Mouse (Mus musculus) liver, embryonic 14.5 days (tissue): ENCODE measurements at regions not wholly inside any gene's neighbourhood (a gene's known extent, or its start where the extent isn't known, plus 50 kb on each side); places are given as distances from the start of the nearest gene placed in this dataset.
A peak's percentile ranks its signal among the peaks of the same experiment; 100 is the strongest.
"Not testable (repeated sequence)": the region's sequence is repeated elsewhere in the genome, so short reads cannot be mapped to it uniquely, and the experiment has no call there.

ENCODE experiments used
- ATAC-seq: fragments of 200-750 bp; cut with Nextera tagmentation; 2 replicates; pipeline ENCODE4 v1.8.0; 2017; ENCODE audit warnings: moderate number of reproducible peaks, mild to moderate bottlenecking, moderate library complexity; ENCODE audit not compliant: insufficient read depth
- DNase-seq, 3 experiments: peaks; one replicate each; pipeline ENCODE4 v3.0.0-alpha.2; 2012 to 2013; ENCODE audit warnings: low read depth in 3 of 3, low spot score in 3 of 3
- H3K27ac ChIP-seq: fragments of 300-500 bp; sonication (generic); 2 replicates; pipeline ENCODE4 v1.5.1; 2014; ENCODE audit warnings: moderate library complexity, mild to moderate bottlenecking, control low read depth, inconsistent platforms
- H3K27me3 ChIP-seq: fragments of 300-500 bp; sonication (generic); 2 replicates; pipeline ENCODE4 v1.6.1; 2014; ENCODE audit warnings: mild to moderate bottlenecking, low read length, moderate library complexity; ENCODE audit not compliant: control insufficient read depth, insufficient read depth
- H3K36me3 ChIP-seq: fragments of 300-500 bp; sonication (generic); replicated peaks from 2 replicates; pipeline ENCODE4 v1.6.1; 2014; ENCODE audit warnings: low read depth; ENCODE audit not compliant: control insufficient read depth, insufficient read depth
- H3K4me1 ChIP-seq, 2 experiments: fragments of 200-500 bp in 1 of 2; fragments of 300-500 bp in 1 of 2; sonication (generic) in 1 of 2; replicated peaks; 2 replicates each; pipeline ENCODE4 v1.6.1; 2012 to 2014; ENCODE audit warnings: antibody characterized with exemption in 1 of 2, inconsistent platforms in 1 of 2, low read length in 1 of 2; ENCODE audit not compliant: control insufficient read depth in 2 of 2, insufficient read depth in 2 of 2
- H3K4me2 ChIP-seq: fragments of 300-500 bp; sonication (generic); 2 replicates; pipeline ENCODE4 v1.6.1; 2014; ENCODE audit warnings: low read depth, mild to moderate bottlenecking, control low read depth, moderate library complexity
- H3K4me3 ChIP-seq, 2 experiments: fragments of 200-500 bp in 1 of 2; fragments of 300-500 bp in 1 of 2; sonication (generic) in 1 of 2; 2 replicates each; pipeline ENCODE4 v1.5.1; 2012 to 2014; ENCODE audit warnings: low read depth in 2 of 2, low read length in 2 of 2, mild to moderate bottlenecking in 2 of 2, control low read depth in 1 of 2, inconsistent platforms in 1 of 2, moderate library complexity in 1 of 2; ENCODE audit not compliant: insufficient read depth in 1 of 2
- H3K9ac ChIP-seq: fragments of 300-500 bp; sonication (generic); replicated peaks from 2 replicates; pipeline ENCODE4 v1.6.1; 2014; ENCODE audit warnings: mild to moderate bottlenecking, control low read depth, moderate library complexity
- H3K9me3 ChIP-seq: fragments of 300-500 bp; sonication (generic); 2 replicates; pipeline ENCODE4 v1.6.1; 2016; ENCODE audit warnings: low read length, mixed read lengths; ENCODE audit not compliant: control insufficient read depth
- CTCF ChIP-seq: IDR thresholded peaks from 2 replicates; pipeline ENCODE4 v1.5.1; 2016; ENCODE audit warnings: antibody characterized with exemption, low read depth, control low read depth
- EP300 ChIP-seq: IDR thresholded peaks from 2 replicates; pipeline ENCODE4 v1.6.1; 2016; ENCODE audit warnings: antibody characterized with exemption, low read depth
- WGBS: fragments of 180-500 bp; shearing (Covaris S2); extraction: QIAGEN DNeasy Blood & Tissue Kit; methylation state at CpG from one replicate; pipeline ENCODE4 v1.1.7; 2014; ENCODE audit not compliant: insufficient replicate concordance; 5-methylcytosine and 5-hydroxymethylcytosine counted together

DNA sequence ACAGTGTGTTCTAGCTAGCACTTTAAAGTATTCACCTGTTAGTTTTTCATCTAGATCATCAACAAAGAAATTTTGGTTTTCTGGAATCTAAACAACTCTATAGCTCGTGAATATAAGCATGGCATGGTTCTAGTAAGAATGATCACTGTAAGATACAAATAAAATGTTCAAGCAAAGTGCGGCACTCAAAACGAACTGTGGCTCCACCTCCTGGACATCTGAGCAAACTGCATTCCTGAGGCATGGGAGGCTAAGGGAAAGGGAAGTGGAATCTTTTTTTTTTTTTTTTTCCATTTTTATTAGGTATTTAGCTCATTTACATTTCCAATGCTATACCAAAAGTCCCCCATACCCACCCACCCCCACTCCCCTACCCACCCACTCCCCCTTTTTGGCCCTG lies 276.9 kb upstream of the Tacstd2 start:
- H3K9ac ChIP-seq, H3K4me3 ChIP-seq, ATAC-seq, H3K27ac ChIP-seq, H3K9me3 ChIP-seq, DNase-seq, H3K4me1 ChIP-seq, H3K4me2 ChIP-seq, H3K36me3 ChIP-seq, H3K27me3 ChIP-seq: not testable (repeated sequence)
- TF ChIP-seq CTCF: peak; percentile 54
- 9% methylated on average over 3 of the region's 3 CpGs for WGBS

- Histone ChIP-seq H3K9ac (no peak overlapping the region), H3K27me3 (no peaks in the 10 kb centered on the region)
- no peak for ATAC-seq
Measured at GRCm38 (mm10) chr6:67791393-67791792, 255.8 kb upstream of the Tacstd2 start.

DNA sequence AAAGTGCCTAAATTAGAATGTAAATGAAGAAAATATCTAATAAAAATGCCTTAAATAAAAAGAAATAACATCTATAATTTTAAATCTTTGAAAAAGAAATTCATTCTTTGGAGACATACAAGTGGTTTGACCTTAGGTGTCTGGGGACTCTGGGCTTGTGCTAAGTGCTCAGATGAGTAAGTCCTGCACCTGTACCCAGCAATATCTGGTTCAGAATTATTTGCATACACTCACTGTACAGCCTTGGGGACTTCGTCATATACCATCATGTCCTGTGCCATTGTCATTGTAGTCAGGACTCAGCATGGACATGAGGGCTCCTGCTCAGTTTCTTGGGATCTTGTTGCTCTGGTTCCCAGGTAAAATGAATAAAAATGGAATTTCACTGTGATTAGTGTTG lies 255.1 kb upstream of the Tacstd2 start:
- no peaks in the 10 kb centered on the region for H3K9me3 ChIP-seq
- H3K27me3 ChIP-seq: no peaks in the 10 kb centered on the region
- WGBS: 74% methylated on average over 1 of the region's 1 CpGs
- TF ChIP-seq EP300 (no peak), CTCF (no peak)
- ATAC-seq: no peak
- H3K4me3 ChIP-seq: no peak overlapping the region
- H3K4me2 ChIP-seq: no peak overlapping the region
- no peak overlapping the region for H3K9ac ChIP-seq
- DNase-seq: no peak
- H3K27ac ChIP-seq: no peak overlapping the region
- H3K36me3 ChIP-seq: no peaks in the 10 kb centered on the region
- H3K4me1 ChIP-seq: no peaks in the 10 kb centered on the region

More at GRCm38 (mm10) chr6:67791393-67791792, 255.8 kb upstream of the Tacstd2 start:
- Histone ChIP-seq H3K4me3 (no peak overlapping the region), H3K4me1 (no peaks in the 10 kb centered on the region), H3K27ac (no peak overlapping the region), H3K36me3 (no peaks in the 10 kb centered on the region), H3K9me3 (no peaks in the 10 kb centered on the region), H3K4me2 (no peak overlapping the region)
- TF ChIP-seq CTCF (no peak), EP300 (no peak)
- DNase-seq: no peak

GRCm38 (mm10) chr6:67787091-67787765 lies 251.6 kb upstream of the Tacstd2 start:
- no peak for DNase-seq
- WGBS: 51% methylated on average over 7 of the region's 7 CpGs
- TF ChIP-seq EP300 (no peak), CTCF (no peak)
- H3K27me3 ChIP-seq: no peaks in the 10 kb centered on the region
- no peaks in the 10 kb centered on the region for H3K9me3 ChIP-seq
- H3K36me3 ChIP-seq: no peaks in the 10 kb centered on the region
- H3K4me2 ChIP-seq: no peak overlapping the region
- ATAC-seq: no peak
- H3K4me3 ChIP-seq: no peak overlapping the region
- H3K27ac ChIP-seq: no peak overlapping the region
- H3K9ac ChIP-seq: no peak overlapping the region
- H3K4me1 ChIP-seq: no peaks in the 10 kb centered on the region

- TF ChIP-seq EP300: no peak
- TF ChIP-seq CTCF: no peak
- Histone ChIP-seq H3K27ac (no peak overlapping the region), H3K4me3 (no peak overlapping the region), H3K36me3 (no peaks in the 10 kb centered on the region), H3K9ac (no peak overlapping the region), H3K27me3 (no peaks in the 10 kb centered on the region), H3K4me1 (no peaks in the 10 kb centered on the region), H3K4me2 (no peak overlapping the region), H3K9me3 (no peaks in the 10 kb centered on the region)
- ATAC-seq (no peak), DNase-seq (no peak)
- WGBS: 44% methylated on average over 4 of the region's 4 CpGs
Measured at GRCm38 (mm10) chr6:67778883-67779282, 243.3 kb upstream of the Tacstd2 start.

GRCm38 (mm10) chr6:67754102-67754501 lies 218.5 kb upstream of the Tacstd2 start:
- ATAC-seq, H3K4me2 ChIP-seq, H3K36me3 ChIP-seq, H3K27me3 ChIP-seq, H3K9ac ChIP-seq, H3K4me1 ChIP-seq, DNase-seq, H3K4me3 ChIP-seq, H3K9me3 ChIP-seq, H3K27ac ChIP-seq: not testable (repeated sequence)
- 73% methylated on average over 1 of the region's 1 CpGs for WGBS
